Mouse (Mus musculus) stomach, postnatal 0 days (tissue): Measurements from ENCODE around the gene Psmb2. TPM values are rescaled to one million over a fixed set of nuclear protein-coding genes. Genes with fewer than 3 reads are reported as not detected.

ENCODE experiments used
- ATAC-seq: fragments of 200-750 bp; cut with Nextera tagmentation; 2 replicates; pipeline ENCODE4 v1.8.0; 2017; ENCODE audit not compliant: low FRiP score, low TSS enrichment
- DNase-seq: peaks from one replicate; pipeline ENCODE4 v3.0.0-alpha.2; 2016; ENCODE audit warnings: low spot score
- H3K27ac ChIP-seq: fragments of 300-500 bp; sonication (generic); replicated peaks from 2 replicates; pipeline ENCODE4 v1.5.1; 2014; ENCODE audit warnings: mild to moderate bottlenecking, control low read depth
- H3K27me3 ChIP-seq: fragments of 300-500 bp; sonication (generic); 2 replicates; pipeline ENCODE4 v1.6.1; 2014; ENCODE audit warnings: low read length; ENCODE audit not compliant: control insufficient read depth, insufficient read depth
- H3K36me3 ChIP-seq: fragments of 300-500 bp; sonication (generic); 2 replicates; pipeline ENCODE4 v1.6.1; 2014; ENCODE audit warnings: low read length, mixed read lengths; ENCODE audit not compliant: control insufficient read depth, insufficient read depth
- H3K4me1 ChIP-seq: fragments of 300-500 bp; sonication (generic); replicated peaks from 2 replicates; pipeline ENCODE4 v1.6.1; 2014; ENCODE audit warnings: antibody characterized with exemption; ENCODE audit not compliant: control insufficient read depth, insufficient read depth
- H3K4me2 ChIP-seq: fragments of 300-500 bp; sonication (generic); replicated peaks from 2 replicates; pipeline ENCODE4 v1.6.1; 2014; ENCODE audit warnings: low read depth, mild to moderate bottlenecking, control low read depth, moderate library complexity
- H3K4me3 ChIP-seq: fragments of 300-500 bp; sonication (generic); 2 replicates; pipeline ENCODE4 v1.5.1; 2014; ENCODE audit warnings: low read depth, low read length, control low read depth
- H3K9ac ChIP-seq: fragments of 300-500 bp; sonication (generic); 2 replicates; pipeline ENCODE4 v1.6.1; 2014; ENCODE audit warnings: mild to moderate bottlenecking, low read length, control low read depth, mixed read lengths
- H3K9me3 ChIP-seq: fragments of 300-500 bp; sonication (generic); 2 replicates; pipeline ENCODE4 v1.6.1; 2016; ENCODE audit warnings: low read length; ENCODE audit not compliant: control insufficient read depth
- CTCF ChIP-seq: IDR thresholded peaks from 2 replicates; pipeline ENCODE4 v1.5.1; 2016; ENCODE audit warnings: antibody characterized with exemption, low read depth, mild to moderate bottlenecking, moderate library complexity
- EP300 ChIP-seq: optimal IDR thresholded peaks from 2 replicates; pipeline ENCODE3; 2016; ENCODE audit warnings: antibody characterized with exemption
- WGBS: fragments of 180-500 bp; shearing (Covaris S2); extraction: QIAGEN DNeasy Blood & Tissue Kit; methylation state at CpG from one replicate; pipeline ENCODE4 v1.1.7; 2014; 5-methylcytosine and 5-hydroxymethylcytosine counted together
- polyA plus RNA-seq: library from polyadenylated mRNA; unstranded; fragments of >200 nt; fragmentation: Nextera tagmentation; extraction: Ambion mirVana; gene quantifications from 2 replicates; pipeline ENCODE4 v1.2.1, GENCODE M21; 2015

The Psmb2 gene
- 366 and 389 TPM in 2 replicates for polyA plus RNA-seq

GRCm38 (mm10) chr4:126677054-126678003, at the start of gene Psmb2:
TSS of gene Psmb2 (plus strand) at chr4:126677630.
- Histone ChIP-seq H3K27me3 (no peaks in the 10 kb centered on the region), H3K4me3 (peak within 1 kb of the TSS; percentile 100), H3K9me3 (no peaks in the 10 kb centered on the region), H3K36me3 (no peaks in the 10 kb centered on the region), H3K27ac (peak within 1 kb of the TSS; percentile 80; the same call in 1 of the 2 replicates), H3K9ac (peak within 1 kb of the TSS; percentile 98), H3K4me2 (peak within 1 kb of the TSS; percentile 80), H3K4me1 (0 out of 2 replicates have a peak, but pooled peaks cover 2% of the 10 kb centered on the region)
- DNase-seq (peak; percentile 99), ATAC-seq (peak; percentile 98)
- 2% methylated on average over 48 of the region's 48 CpGs for WGBS
- peak; percentile 99 for TF ChIP-seq EP300
- no peak for TF ChIP-seq CTCF

GRCm38 (mm10) chr4:126631922-126632321, 45.5 kb upstream of the Psmb2 start:
- no peak overlapping the region for H3K27ac ChIP-seq
- no peak overlapping the region for H3K4me2 ChIP-seq
- H3K9ac ChIP-seq, result no peak overlapping the region
- ATAC-seq (no peak), DNase-seq (no peak)
- H3K9me3 ChIP-seq, result no peaks in the 10 kb centered on the region
- no peak overlapping the region for H3K4me3 ChIP-seq
- H3K27me3 ChIP-seq, result no peaks in the 10 kb centered on the region
- no peaks in the 10 kb centered on the region for H3K36me3 ChIP-seq
- H3K4me1 ChIP-seq, result no peaks in the 10 kb centered on the region
- 39% methylated on average over 2 of the region's 2 CpGs for WGBS
- no peak for TF ChIP-seq EP300
- TF ChIP-seq CTCF, result peak; percentile 52

GRCm38 (mm10) chr4:126632668-126633067, 44.8 kb upstream of the Psmb2 start:
- Histone ChIP-seq H3K9me3 (no peaks in the 10 kb centered on the region), H3K4me3 (no peak overlapping the region), H3K4me1 (no peaks in the 10 kb centered on the region), H3K4me2 (no peak overlapping the region), H3K9ac (no peak overlapping the region), H3K36me3 (no peaks in the 10 kb centered on the region), H3K27ac (no peak overlapping the region), H3K27me3 (no peaks in the 10 kb centered on the region)
- DNase-seq (no peak), ATAC-seq (no peak)
- WGBS, result 69% methylated on average over 3 of the region's 3 CpGs
- TF ChIP-seq CTCF (no peak), EP300 (no peak)

- TF ChIP-seq EP300 (no peak), CTCF (no peak)
- 31% methylated on average over 11 of the region's 11 CpGs for WGBS
- no peak overlapping the region for H3K9ac ChIP-seq
- no peaks in the 10 kb centered on the region for H3K27me3 ChIP-seq
- H3K9me3 ChIP-seq, result no peaks in the 10 kb centered on the region
- no peak overlapping the region for H3K27ac ChIP-seq
- DNase-seq (no peak), ATAC-seq (no peak)
- no peaks in the 10 kb centered on the region for H3K36me3 ChIP-seq
- no peak overlapping the region for H3K4me3 ChIP-seq
- no peaks in the 10 kb centered on the region for H3K4me1 ChIP-seq
- no peak overlapping the region for H3K4me2 ChIP-seq
Measured at GRCm38 (mm10) chr4:126636330-126636729, 41.1 kb upstream of the Psmb2 start.

GRCm38 (mm10) chr4:126637446-126637845, 40.0 kb upstream of the Psmb2 start:
- Histone ChIP-seq H3K27ac (no peak overlapping the region), H3K9ac (no peak overlapping the region), H3K4me2 (no peak overlapping the region), H3K36me3 (no peaks in the 10 kb centered on the region), H3K27me3 (no peaks in the 10 kb centered on the region), H3K4me3 (no peak overlapping the region), H3K9me3 (no peaks in the 10 kb centered on the region), H3K4me1 (no peaks in the 10 kb centered on the region)
- no peak for ATAC-seq
- no peak for TF ChIP-seq EP300
- no peak for TF ChIP-seq CTCF
- DNase-seq, result no peak
- 62% methylated on average over 4 of the region's 4 CpGs for WGBS

GRCm38 (mm10) chr4:126639339-126639738, 38.1 kb upstream of the Psmb2 start:
- Histone ChIP-seq H3K4me3 (no peak overlapping the region), H3K27ac (no peak overlapping the region), H3K27me3 (no peaks in the 10 kb centered on the region), H3K9me3 (no peaks in the 10 kb centered on the region), H3K4me2 (no peak overlapping the region), H3K36me3 (no peaks in the 10 kb centered on the region), H3K4me1 (no peaks in the 10 kb centered on the region), H3K9ac (no peak overlapping the region)
- no peak for ATAC-seq
- no peak for TF ChIP-seq EP300
- no peak for TF ChIP-seq CTCF
- 62% methylated on average over 7 of the region's 7 CpGs for WGBS
- DNase-seq, result no peak
